Mouse (Mus musculus): Measurements from ENCODE around the gene Tmem14a.
"Not testable (repeated sequence)": the region's sequence is repeated elsewhere in the genome, so short reads cannot be mapped to it uniquely, and the experiment has no call there.

The Tmem14a gene

GRCm38 (mm10) chr1:21253303-21253650 lies 34.9 kb downstream of the Tmem14a start:
- no peak for DNase-seq

- DNase-seq = no peak
Measured at GRCm38 (mm10) chr1:21253856-21254255, 35.5 kb downstream of the Tmem14a start.

GRCm38 (mm10) chr1:21255625-21256345 lies 37.4 kb downstream of the Tmem14a start:
- DNase-seq = no peak

- no peak for DNase-seq
Measured at GRCm38 (mm10) chr1:21256391-21256790, 38.0 kb downstream of the Tmem14a start.

- no peak for DNase-seq
Measured at GRCm38 (mm10) chr1:21256871-21257270, 38.5 kb downstream of the Tmem14a start.

GRCm38 (mm10) chr1:21259981-21260380 lies 41.6 kb downstream of the Tmem14a start:
- not testable (repeated sequence) for DNase-seq

- no peak for DNase-seq
Measured at GRCm38 (mm10) chr1:21262401-21262800, 44.0 kb downstream of the Tmem14a start.

GRCm38 (mm10) chr1:21263986-21264385 lies 45.6 kb downstream of the Tmem14a start:
- DNase-seq = no peak

- DNase-seq = no peak
Measured at GRCm38 (mm10) chr1:21264747-21265146, 46.4 kb downstream of the Tmem14a start.

- DNase-seq = no peak
Measured at GRCm38 (mm10) chr1:21266766-21267165, 48.4 kb downstream of the Tmem14a start.

- DNase-seq = not testable (repeated sequence)
Measured at GRCm38 (mm10) chr1:21267466-21267865, 49.1 kb downstream of the Tmem14a start.

- DNase-seq = peak; percentile 82
Measured at GRCm38 (mm10) chr1:21271343-21272055, 53.1 kb downstream of the Tmem14a start.

GRCm38 (mm10) chr1:21272056-21272431 lies 53.7 kb downstream of the Tmem14a start:
- DNase-seq = peak; percentile 41

GRCm38 (mm10) chr1:21273091-21273490 lies 54.7 kb downstream of the Tmem14a start:
- no peak for DNase-seq

GRCm38 (mm10) chr1:21274437-21275040 lies 56.2 kb downstream of the Tmem14a start:
- no peak for DNase-seq

GRCm38 (mm10) chr1:21275366-21275765 lies 57.0 kb downstream of the Tmem14a start:
- DNase-seq = not testable (repeated sequence)

GRCm38 (mm10) chr1:21276158-21276557 lies 57.8 kb downstream of the Tmem14a start:
- DNase-seq = not testable (repeated sequence)

All from right cerebral cortex, postnatal 4 days (tissue).